Mouse (Mus musculus): ENCODE data around the gene Ndufv1. TPM values are rescaled to one million over a fixed set of nuclear protein-coding genes. Genes with fewer than 3 reads are reported as not detected.
"Not testable (repeated sequence)": the region's sequence is repeated elsewhere in the genome, so short reads cannot be mapped to it uniquely, and the experiment has no call there.

Gene Ndufv1
- polyA plus RNA-seq, 1 experiment from 2014 or later: 407 TPM

DNA sequence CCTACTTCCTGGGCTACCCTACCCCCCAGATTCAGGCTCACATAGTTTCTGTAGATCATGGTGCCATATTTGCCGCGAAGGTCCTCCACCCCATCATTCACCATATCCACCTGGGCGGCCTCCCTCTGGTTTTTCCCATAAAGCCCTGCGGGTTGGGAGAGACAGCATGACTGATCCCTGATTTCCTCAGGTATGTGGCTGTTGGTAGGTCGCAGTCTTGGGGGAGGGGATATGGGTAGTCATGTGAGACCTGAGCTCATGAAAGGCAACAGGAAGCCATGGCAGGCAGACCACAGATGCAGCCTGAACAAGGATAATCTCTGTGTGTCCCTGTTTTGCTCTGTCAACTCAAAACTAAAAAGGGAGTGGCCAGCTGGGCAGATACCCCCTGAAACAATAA, 28.3 kb upstream of the Ndufv1 start:
- ATAC-seq (ENCODE audit: extremely low read depth, insufficient number of reproducible peaks, low FRiP score, low TSS enrichment); H3K9ac ChIP-seq; H3K9me3 ChIP-seq; H3K27ac ChIP-seq (replicated peaks); H3K36me3 ChIP-seq; H3K4me2 ChIP-seq; H3K27me3 ChIP-seq (replicated peaks); H3K4me3 ChIP-seq: not testable (repeated sequence)
- H3K4me1 ChIP-seq: peaks cover 16% of the 10 kb centered on the region
- 80% methylated on average over 5 of the region's 5 CpGs for WGBS

DNA sequence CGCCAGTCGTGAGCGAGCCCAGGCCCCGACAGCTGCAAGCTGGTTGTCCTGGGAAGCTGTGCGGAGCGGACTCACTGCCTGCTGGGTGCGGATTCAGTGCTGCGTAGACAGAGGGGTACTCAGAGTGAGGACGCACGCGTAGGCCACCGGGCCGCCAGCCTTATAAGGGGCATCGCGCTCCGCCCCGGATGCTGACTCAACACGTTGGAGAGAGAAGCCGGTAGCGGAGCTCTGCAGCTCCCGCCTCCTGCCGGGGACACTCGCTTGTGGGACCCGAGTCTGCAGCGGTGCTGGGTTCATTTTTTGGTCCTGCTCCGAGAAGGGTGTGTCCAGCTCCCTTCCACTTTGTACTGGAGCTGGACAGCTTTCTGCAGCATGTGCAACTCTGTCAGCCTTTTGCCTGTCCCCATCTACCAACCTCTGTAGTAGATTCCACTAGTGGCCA, 25.2 kb upstream of the Ndufv1 start, which contains the start of gene Gstp1:
Gstp1 (minus strand) TSS at position 198 of the 445 bp plus-strand sequence.
- peak within 1 kb of the TSS; percentile 91 for H3K9ac ChIP-seq
- WGBS: under 1% methylated on average over 26 of the region's 26 CpGs
- H3K36me3 ChIP-seq: peaks cover 14% of the 10 kb centered on the region
- H3K9me3 ChIP-seq: no peaks in the 10 kb centered on the region
- no peaks in the 10 kb centered on the region for H3K27me3 ChIP-seq (replicated peaks)
- peak within 1 kb of the TSS; percentile 85 for H3K4me2 ChIP-seq
- peaks cover 17% of the 10 kb centered on the region for H3K4me1 ChIP-seq
- H3K27ac ChIP-seq (replicated peaks): peak within 1 kb of the TSS; percentile 79
- peak; percentile 80 for ATAC-seq (ENCODE audit: extremely low read depth, insufficient number of reproducible peaks, low FRiP score, low TSS enrichment)
- H3K4me3 ChIP-seq: peak within 1 kb of the TSS; percentile 74

DNA sequence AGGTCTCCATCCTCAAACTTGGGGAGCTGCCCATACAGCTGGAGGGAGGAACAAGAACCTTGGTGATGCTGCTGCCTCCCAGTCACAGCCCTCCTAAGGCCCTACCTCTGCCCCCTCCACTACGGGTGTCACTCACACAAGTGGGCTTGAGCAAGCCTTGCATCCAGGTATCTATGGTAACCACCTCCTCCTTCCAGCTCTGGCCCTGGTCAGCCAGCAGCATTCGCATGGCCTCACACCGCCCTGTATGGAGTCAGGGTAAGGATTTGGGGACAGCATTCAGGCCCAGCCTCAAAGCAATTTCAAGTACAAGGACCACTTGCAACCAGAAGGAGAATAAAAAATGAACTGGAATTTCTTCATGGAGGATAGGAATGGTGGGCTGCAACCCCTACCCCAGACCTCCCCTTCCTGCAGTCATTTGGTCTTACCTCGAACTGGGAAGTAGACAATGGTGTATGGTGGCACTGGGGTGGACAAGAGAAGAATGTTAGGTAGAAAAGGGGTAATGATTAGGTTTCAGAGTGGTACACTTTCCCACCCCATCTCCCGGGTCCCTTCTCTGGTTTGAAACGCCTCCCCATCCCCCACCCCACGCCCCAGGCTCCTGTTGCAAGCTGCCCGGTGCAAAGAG, 24.7 kb upstream of the Ndufv1 start:
- Histone ChIP-seq H3K36me3 (peaks cover 14% of the 10 kb centered on the region), H3K27ac (replicated peaks) (peak overlapping the region; percentile 79), H3K9ac (peak overlapping the region; percentile 91), H3K4me1 (peaks cover 17% of the 10 kb centered on the region), H3K4me2 (peak overlapping the region; percentile 85), H3K4me3 (peak overlapping the region; percentile 74)
- not testable (repeated sequence) for H3K9me3 ChIP-seq; ATAC-seq (ENCODE audit: extremely low read depth, insufficient number of reproducible peaks, low FRiP score, low TSS enrichment); H3K27me3 ChIP-seq (replicated peaks)
- 28% methylated on average over 8 of the region's 8 CpGs for WGBS

DNA sequence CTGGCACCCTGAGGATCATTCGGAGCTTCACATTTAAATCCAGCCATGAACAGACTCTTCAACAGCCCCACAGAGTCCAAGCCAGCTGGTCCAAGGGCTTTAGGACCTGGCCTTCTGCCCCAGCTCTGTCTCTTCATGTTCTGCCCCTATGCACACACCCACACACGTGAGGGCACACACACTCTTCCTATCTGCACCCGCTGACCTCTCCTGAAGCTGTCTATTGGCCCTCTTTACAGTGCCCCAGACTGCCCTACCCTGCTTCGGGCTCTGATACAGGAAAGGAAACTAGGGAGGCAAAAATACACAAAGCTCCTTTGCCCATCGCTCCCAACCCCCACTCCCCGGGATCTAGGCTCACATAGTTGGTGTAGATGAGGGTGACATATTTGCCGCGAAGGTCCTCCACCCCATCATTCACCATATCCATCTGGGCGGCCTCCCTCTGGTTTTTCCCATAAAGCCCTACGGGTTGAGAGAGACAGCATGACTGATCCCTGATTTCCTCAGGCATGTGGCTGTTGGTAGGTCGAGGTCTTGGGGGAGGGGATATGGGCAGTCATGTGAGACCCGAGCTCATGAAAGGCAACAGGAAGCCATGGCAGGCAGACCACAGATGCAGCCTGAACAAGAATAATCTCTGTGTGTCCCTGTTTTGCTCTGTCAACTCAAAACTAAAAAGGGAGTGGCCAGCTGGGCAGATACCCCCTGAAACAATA, 23.9 kb upstream of the Ndufv1 start:
- no peak overlapping the region for H3K4me3 ChIP-seq
- WGBS: 76% methylated on average over 12 of the region's 12 CpGs
- H3K4me1 ChIP-seq: peaks cover 17% of the 10 kb centered on the region
- H3K27ac ChIP-seq (replicated peaks): no peak overlapping the region
- peak overlapping the region; percentile 33; the same call in 1 of the 2 replicates for H3K9ac ChIP-seq
- H3K4me2 ChIP-seq: peak overlapping the region; percentile 31; the same call in 1 of the 2 replicates
- no peaks in the 10 kb centered on the region for H3K27me3 ChIP-seq (replicated peaks)
- no peaks in the 10 kb centered on the region for H3K9me3 ChIP-seq
- ATAC-seq (ENCODE audit: extremely low read depth, insufficient number of reproducible peaks, low FRiP score, low TSS enrichment): no peak
- H3K36me3 ChIP-seq: peaks cover 14% of the 10 kb centered on the region

DNA sequence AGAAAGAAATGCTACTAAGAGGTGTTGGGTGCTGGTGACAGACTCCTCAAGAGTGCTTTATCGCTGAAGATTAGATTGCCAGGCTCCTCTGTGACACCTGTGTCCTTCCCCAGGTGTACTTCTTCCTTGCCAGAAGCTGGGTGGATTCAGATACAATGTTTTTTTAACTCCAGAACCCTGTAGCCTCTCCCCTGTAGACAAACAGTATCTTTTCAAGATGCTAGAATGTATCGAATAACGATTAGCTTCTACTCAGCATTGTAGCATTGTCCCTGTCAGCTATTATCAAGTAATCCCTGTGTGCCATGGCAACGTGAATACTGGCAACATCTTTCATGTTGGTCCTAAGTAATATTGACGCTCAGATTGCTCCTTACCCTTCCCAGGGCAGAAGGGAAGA, 21.1 kb upstream of the Ndufv1 start:
- Histone ChIP-seq H3K27me3 (replicated peaks) (no peaks in the 10 kb centered on the region), H3K36me3 (peaks cover 14% of the 10 kb centered on the region), H3K4me2 (no peak overlapping the region), H3K27ac (replicated peaks) (no peak overlapping the region), H3K4me3 (no peak overlapping the region), H3K4me1 (peaks cover 17% of the 10 kb centered on the region), H3K9me3 (no peaks in the 10 kb centered on the region), H3K9ac (no peak overlapping the region)
- WGBS: 61% methylated on average over 5 of the region's 5 CpGs
- no peak for ATAC-seq (ENCODE audit: extremely low read depth, insufficient number of reproducible peaks, low FRiP score, low TSS enrichment)

DNA sequence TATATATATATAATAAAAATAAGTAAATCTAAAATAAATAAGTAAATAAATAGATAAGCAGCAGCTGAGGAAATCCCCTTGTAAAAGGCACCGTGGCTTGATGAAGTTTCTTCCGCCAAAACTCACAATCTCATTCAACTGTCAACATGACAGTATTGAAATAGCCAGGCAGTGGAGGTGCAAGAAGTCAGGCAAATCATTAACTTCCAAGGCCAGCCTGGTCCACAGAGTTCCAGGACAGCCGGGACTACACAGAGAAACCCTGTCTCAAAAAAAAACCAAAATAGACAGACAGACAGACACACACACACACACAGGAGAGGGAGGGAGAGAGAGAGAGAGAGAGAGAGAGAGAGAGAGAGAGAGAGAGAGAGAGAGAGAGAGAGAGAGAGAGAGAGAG, 20.7 kb upstream of the Ndufv1 start:
- Histone ChIP-seq H3K36me3 (peaks cover 14% of the 10 kb centered on the region), H3K27ac (replicated peaks) (no peak overlapping the region), H3K4me2 (no peak overlapping the region), H3K9me3 (no peaks in the 10 kb centered on the region), H3K4me3 (no peak overlapping the region), H3K27me3 (replicated peaks) (no peaks in the 10 kb centered on the region), H3K9ac (no peak overlapping the region), H3K4me1 (peaks cover 15% of the 10 kb centered on the region)
- ATAC-seq (ENCODE audit: extremely low read depth, insufficient number of reproducible peaks, low FRiP score, low TSS enrichment): no peak
- WGBS: 62% methylated on average over 3 of the region's 3 CpGs

DNA sequence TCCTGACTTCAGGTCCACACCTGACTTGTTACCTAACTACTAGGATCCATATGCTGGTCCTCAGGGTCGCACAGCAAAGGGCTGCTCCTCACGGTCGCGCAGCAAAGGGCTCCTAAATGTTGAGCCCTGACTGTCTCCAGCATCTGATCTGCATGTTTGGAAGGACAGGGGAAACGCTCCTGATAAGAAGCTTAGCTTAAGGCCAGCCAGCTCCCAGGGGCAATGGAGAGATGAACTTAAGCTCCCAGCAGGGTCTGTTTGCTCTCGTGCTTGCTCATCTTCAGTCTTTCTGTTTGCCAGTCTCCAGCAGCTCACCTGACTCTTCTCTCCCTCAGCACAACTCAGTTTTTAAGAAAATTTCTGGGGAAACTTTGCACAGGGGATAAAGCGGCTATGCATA, 20.1 kb upstream of the Ndufv1 start:
- H3K36me3 ChIP-seq: peaks cover 14% of the 10 kb centered on the region
- H3K9me3 ChIP-seq: no peaks in the 10 kb centered on the region
- no peak overlapping the region for H3K4me2 ChIP-seq
- H3K27ac ChIP-seq (replicated peaks): no peak overlapping the region
- no peak for ATAC-seq (ENCODE audit: extremely low read depth, insufficient number of reproducible peaks, low FRiP score, low TSS enrichment)
- no peak overlapping the region for H3K9ac ChIP-seq
- no peaks in the 10 kb centered on the region for H3K27me3 ChIP-seq (replicated peaks)
- no peak overlapping the region for H3K4me3 ChIP-seq
- peaks cover 13% of the 10 kb centered on the region for H3K4me1 ChIP-seq
- WGBS: 34% methylated on average over 7 of the region's 7 CpGs

DNA sequence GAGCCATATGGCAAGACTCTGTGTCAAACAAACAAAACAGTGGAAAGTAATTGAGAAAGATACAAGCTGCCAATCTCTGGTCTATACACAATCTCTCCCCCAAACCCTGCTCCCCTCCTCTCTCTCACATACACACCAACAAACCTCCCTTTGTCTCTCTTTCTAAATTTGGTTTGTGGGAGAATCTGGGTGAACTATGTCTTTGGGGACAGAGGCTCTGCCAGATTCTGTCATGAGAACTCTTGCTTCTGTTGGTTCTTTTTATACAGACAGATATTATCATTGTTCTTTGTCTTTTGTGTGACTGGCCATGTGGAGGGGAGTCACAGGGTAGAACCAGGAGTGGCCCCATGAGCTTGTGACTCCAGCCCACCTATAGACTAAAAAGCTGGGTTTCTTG, 15.0 kb upstream of the Ndufv1 start:
- no peaks in the 10 kb centered on the region for H3K36me3 ChIP-seq
- ATAC-seq (ENCODE audit: extremely low read depth, insufficient number of reproducible peaks, low FRiP score, low TSS enrichment): no peak
- no peak overlapping the region for H3K27ac ChIP-seq (replicated peaks)
- no peak overlapping the region for H3K4me2 ChIP-seq
- H3K27me3 ChIP-seq (replicated peaks): no peaks in the 10 kb centered on the region
- no peaks in the 10 kb centered on the region for H3K4me1 ChIP-seq
- H3K9me3 ChIP-seq: peaks cover 11% of the 10 kb centered on the region; the same call in 1 of the 2 replicates
- H3K4me3 ChIP-seq: no peak overlapping the region
- no peak overlapping the region for H3K9ac ChIP-seq

DNA sequence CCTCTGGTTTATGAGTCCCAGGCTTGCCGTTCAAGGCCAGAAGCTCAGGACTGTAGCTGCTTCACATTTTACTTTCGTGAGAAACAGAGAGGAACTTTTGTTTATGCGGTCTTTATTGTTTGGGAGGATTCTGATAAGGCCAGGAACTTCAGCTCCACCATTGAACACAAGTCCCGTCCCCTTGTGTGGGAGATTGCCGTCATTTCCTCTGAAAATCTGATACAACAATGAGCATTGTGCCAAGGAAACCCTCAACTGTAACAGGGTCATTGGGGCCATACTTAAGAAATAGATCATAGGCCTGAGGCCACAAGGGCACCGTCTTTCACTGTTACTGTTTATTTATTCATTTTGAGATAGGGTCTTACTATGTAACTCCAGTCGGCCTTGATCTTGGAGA, 10.6 kb upstream of the Ndufv1 start:
- peaks cover 8% of the 10 kb centered on the region; the same call in 1 of the 2 replicates for H3K4me1 ChIP-seq
- no peak overlapping the region for H3K4me3 ChIP-seq
- H3K27me3 ChIP-seq (replicated peaks): no peaks in the 10 kb centered on the region
- WGBS: 61% methylated on average over 7 of the region's 7 CpGs
- no peaks in the 10 kb centered on the region for H3K36me3 ChIP-seq
- peaks cover 11% of the 10 kb centered on the region; the same call in 1 of the 2 replicates for H3K9me3 ChIP-seq
- H3K4me2 ChIP-seq: no peak overlapping the region
- H3K9ac ChIP-seq: no peak overlapping the region
- no peak overlapping the region for H3K27ac ChIP-seq (replicated peaks)
- ATAC-seq (ENCODE audit: extremely low read depth, insufficient number of reproducible peaks, low FRiP score, low TSS enrichment): no peak

DNA sequence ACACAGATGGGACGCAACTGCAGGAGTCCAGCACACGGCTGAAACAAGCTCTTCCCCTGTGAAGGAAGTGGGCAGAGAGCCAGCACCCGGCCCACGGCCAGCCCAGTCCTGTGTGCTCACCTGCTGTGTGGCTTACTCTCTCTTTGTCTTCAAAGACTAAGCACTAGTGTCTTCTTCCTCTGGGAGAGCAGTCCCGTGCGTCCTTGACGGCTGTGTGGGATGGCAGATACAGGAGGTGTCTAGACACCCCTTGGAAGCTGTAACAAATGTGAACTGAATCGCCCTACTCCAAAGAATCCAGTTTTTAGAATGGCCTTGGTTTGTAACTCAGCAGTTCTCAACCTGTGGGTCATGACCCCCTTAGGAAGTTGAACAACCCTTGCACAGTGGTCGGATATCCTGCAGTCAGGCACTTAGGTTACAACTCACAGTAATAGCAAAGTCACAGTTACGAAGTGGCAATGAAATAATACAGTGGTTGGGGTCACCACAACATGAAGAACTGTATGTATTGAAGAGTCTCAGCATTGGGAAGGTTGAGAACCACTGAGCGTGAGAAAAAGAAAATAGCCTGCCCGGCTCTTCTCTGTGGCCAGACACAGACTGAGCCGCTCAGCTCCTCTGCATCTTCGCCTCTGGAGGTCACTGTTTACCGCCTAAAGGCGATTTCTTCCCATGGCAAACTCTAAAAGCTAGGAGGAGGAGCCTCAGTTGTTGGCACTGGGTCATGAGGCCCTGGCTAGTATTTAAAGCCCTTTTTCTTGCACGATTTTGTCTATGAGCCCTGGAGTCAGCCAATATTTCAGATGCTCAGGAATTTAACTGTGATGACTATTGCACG, 6.4 kb upstream of the Ndufv1 start:
- Histone ChIP-seq H3K4me3 (no peak overlapping the region), H3K27ac (replicated peaks) (no peak overlapping the region; the same call in 1 of the 2 replicates), H3K9me3 (no peaks in the 10 kb centered on the region), H3K27me3 (replicated peaks) (no peaks in the 10 kb centered on the region), H3K4me1 (peaks cover 17% of the 10 kb centered on the region), H3K4me2 (no peak overlapping the region), H3K36me3 (no peaks in the 10 kb centered on the region), H3K9ac (peak overlapping the region; percentile 56)
- 33% methylated on average over 18 of the region's 18 CpGs for WGBS
- ATAC-seq (ENCODE audit: extremely low read depth, insufficient number of reproducible peaks, low FRiP score, low TSS enrichment): no peak; the same call in 1 of the 2 replicates

DNA sequence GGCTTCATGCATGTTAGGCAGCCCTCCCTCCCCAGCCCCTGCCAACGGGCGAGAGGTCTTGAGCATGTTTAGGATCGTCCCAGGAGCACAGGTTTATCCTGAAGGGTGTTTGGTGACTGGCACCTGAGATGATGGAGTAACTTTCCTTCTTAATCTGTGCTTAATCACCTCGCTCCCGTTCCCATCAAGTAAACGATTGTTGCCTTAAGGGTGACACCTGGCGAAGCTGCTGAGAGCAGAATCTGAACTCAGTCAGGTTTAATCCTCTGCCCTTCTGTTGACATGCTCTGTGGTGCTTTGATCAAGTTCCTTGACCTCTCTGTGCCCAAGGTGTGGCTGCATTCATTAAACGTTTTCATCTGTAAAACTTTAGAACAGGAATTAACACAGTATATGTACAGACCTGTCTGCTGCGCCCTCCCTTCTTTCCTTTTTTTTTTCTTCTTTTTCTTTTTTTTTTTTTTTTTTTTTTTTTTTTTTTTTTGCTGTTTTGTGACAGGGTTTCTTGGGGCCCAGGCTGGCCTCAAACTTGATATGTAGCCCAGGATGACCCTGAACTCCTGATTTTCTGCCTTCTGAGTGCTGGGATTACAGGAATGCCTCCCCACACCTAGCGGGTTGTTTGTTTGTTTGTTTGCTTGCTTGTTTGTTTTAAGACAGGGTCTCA, 5.4 kb upstream of the Ndufv1 start:
- ATAC-seq (ENCODE audit: extremely low read depth, insufficient number of reproducible peaks, low FRiP score, low TSS enrichment): no peak
- 61% methylated on average over 10 of the region's 10 CpGs for WGBS
- H3K4me1 ChIP-seq: peaks cover 25% of the 10 kb centered on the region
- H3K36me3 ChIP-seq: no peaks in the 10 kb centered on the region
- H3K4me2 ChIP-seq: no peak overlapping the region
- H3K27ac ChIP-seq (replicated peaks): no peak overlapping the region
- H3K27me3 ChIP-seq (replicated peaks): no peaks in the 10 kb centered on the region
- H3K9me3 ChIP-seq: no peaks in the 10 kb centered on the region
- H3K4me3 ChIP-seq: no peak overlapping the region
- H3K9ac ChIP-seq: no peak overlapping the region

Measured in heart, embryonic 13.5 days (tissue).